In the genomic region with DNA sequence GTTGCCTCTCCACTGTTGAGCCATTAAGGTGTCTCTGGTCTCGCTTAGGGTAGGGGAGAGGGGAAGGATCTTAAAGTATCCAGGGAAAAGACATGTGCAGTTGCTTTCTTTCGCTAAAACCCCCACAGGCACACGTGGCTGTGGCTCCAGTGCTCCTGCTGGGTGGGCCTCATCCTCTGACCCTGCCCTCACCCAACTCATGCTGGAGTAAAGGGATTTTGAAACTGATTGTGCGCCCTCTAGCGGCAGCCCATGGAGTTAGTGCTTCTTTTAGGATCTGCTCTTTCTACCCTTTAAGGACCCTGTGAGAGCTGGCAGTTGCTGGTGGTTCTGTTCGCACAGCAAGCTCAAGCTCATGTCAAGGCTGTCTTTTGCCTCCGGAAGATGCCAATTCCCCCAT, we compare ENCODE assay signal across 10 mouse cellular contexts. TPM values are rescaled to one million over a fixed set of nuclear protein-coding genes. Genes with fewer than 3 reads are reported as not detected.
A peak's percentile ranks its signal among the peaks of the same experiment; 100 is the strongest.
DNase-seq lines count a peak whose midpoint lies in the region; ATAC-seq lines count a peak whose summit lies in the region.
"Had no signal": no experiment of that assay in that cellular context is flagged by ENCODE, and none has a peak within 500 bp of the region (broad histone marks: within the 10 kb centered on the region; RNA-seq: fewer than 3 reads in every experiment).

No protein-coding gene starts in this region.

- H3K36me3 ChIP-seq in liver, embryonic 11.5 days (ENCODE audit: control insufficient read depth, insufficient read depth, low read length), result peaks cover 36% of the 10 kb centered on the region
- H3K36me3 ChIP-seq in heart, embryonic 11.5 days (ENCODE audit: control insufficient read depth, insufficient read depth, low read length), result peaks cover 40% of the 10 kb centered on the region

- no peak overlapping the region for H3K4me3 ChIP-seq in liver, embryonic 11.5 days (ENCODE audit: low read depth, low read length)
- H3K4me3 ChIP-seq in heart, embryonic 11.5 days (ENCODE audit: low read depth, low read length), result no peak overlapping the region
- H3K4me3 ChIP-seq: lung, embryonic 15.5 days had no signal

- peak; percentile 67 for DNase-seq in heart, postnatal 14 days
- no peak for DNase-seq in heart, adult 9 months (ENCODE audit: low spot score in 2 of 2)
- peak; percentile 74 to 76 for DNase-seq in B cell, adult 2 months
- DNase-seq in ZHBTc4 (ENCODE audit: low read depth, low spot score), result peak; percentile 88
- peak; percentile 72 for DNase-seq in embryo, embryonic 9.5 days (ENCODE audit: extremely low spot score)
- DNase-seq in liver, embryonic 11.5 days (ENCODE audit: low spot score), result peak; percentile 69
- peak; percentile 91 for DNase-seq in retina, embryonic 14.5 days (ENCODE audit: low spot score)

- H3K27ac ChIP-seq in liver, embryonic 11.5 days (ENCODE audit: low read depth, low read length), result no peak overlapping the region
- no peak overlapping the region for H3K27ac ChIP-seq in heart, embryonic 11.5 days (ENCODE audit: low read depth, low read length)
- H3K27ac ChIP-seq: lung, embryonic 15.5 days had no signal

- no peaks in the 10 kb centered on the region for H3K4me1 ChIP-seq in liver, embryonic 11.5 days (replicated peaks; ENCODE audit: control insufficient read depth, insufficient read depth, low read length)
- H3K4me1 ChIP-seq in heart, embryonic 11.5 days (ENCODE audit: control insufficient read depth, insufficient read depth, low read length), result peaks cover 11% of the 10 kb centered on the region

- intact Hi-C loops in heart, postnatal 14 days (cut with DNase I), result no loop called here

- WGBS in liver, embryonic 11.5 days, result 24% methylated on average over 7 of the region's 7 CpGs
- WGBS in heart, embryonic 11.5 days (ENCODE audit: insufficient replicate concordance), result 22% methylated on average over 7 of the region's 7 CpGs

- H3K27me3 ChIP-seq in liver, embryonic 11.5 days (replicated peaks; ENCODE audit: control insufficient read depth, insufficient read depth, low read length), result no peaks in the 10 kb centered on the region
- H3K27me3 ChIP-seq in heart, embryonic 11.5 days (ENCODE audit: control insufficient read depth, insufficient read depth, low read length), result no peaks in the 10 kb centered on the region
- H3K27me3 ChIP-seq: lung, embryonic 15.5 days had no signal

- H3K9ac ChIP-seq in liver, embryonic 11.5 days (ENCODE audit: low read depth, low read length), result no peak overlapping the region
- no peak overlapping the region for H3K9ac ChIP-seq in heart, embryonic 11.5 days (ENCODE audit: low read depth, low read length)
- H3K9ac ChIP-seq: lung, embryonic 15.5 days had no signal

- H3K9me3 ChIP-seq in liver, embryonic 11.5 days (ENCODE audit: control insufficient read depth, low read length), result no peaks in the 10 kb centered on the region
- no peaks in the 10 kb centered on the region for H3K9me3 ChIP-seq in heart, embryonic 11.5 days (replicated peaks; ENCODE audit: control insufficient read depth, low read length)
- H3K9me3 ChIP-seq: lung, embryonic 15.5 days had no signal

- H3K4me2 ChIP-seq in liver, embryonic 11.5 days, result no peak overlapping the region
- H3K4me2 ChIP-seq in heart, embryonic 11.5 days, result no peak overlapping the region
- H3K4me2 ChIP-seq: lung, embryonic 15.5 days had no signal

- no peak for ATAC-seq in liver, embryonic 11.5 days (replicated peaks; ENCODE audit: low FRiP score)
- ATAC-seq in heart, embryonic 11.5 days (replicated peaks; ENCODE audit: insufficient number of reproducible peaks, low FRiP score, low TSS enrichment), result no peak

RNA-seq across cellular contexts. Expression of gene Gm10277, which starts 35.2 kb away (rescaled TPM):
- total RNA-seq in heart, postnatal 14 days (2021), result not detected
- polyA plus RNA-seq in liver, embryonic 11.5 days (2014; fragmentation: Nextera tagmentation; extraction: Ambion mirVana), result 1.5 and 2.0 TPM in 2 replicates
- polyA plus RNA-seq in heart, embryonic 11.5 days (2014; fragmentation: Nextera tagmentation; extraction: Ambion mirVana), result 0.55 and 0.87 TPM in 2 replicates
- polyA plus RNA-seq: frontal cortex, adult 2 months had no signal

RNA-seq across cellular contexts. Expression of gene Myo18a, which starts 59.7 kb away (rescaled TPM):
- 100 to 1,000 TPM; 252 to 259 TPM for total RNA-seq in heart, postnatal 14 days (2021)
- polyA plus RNA-seq in liver, embryonic 11.5 days (2014; fragmentation: Nextera tagmentation; extraction: Ambion mirVana), result 37.1 and 38.3 TPM in 2 replicates
- 94.0 and 96.7 TPM in 2 replicates for polyA plus RNA-seq in heart, embryonic 11.5 days (2014; fragmentation: Nextera tagmentation; extraction: Ambion mirVana)

Comparison
In these comparisons a context has a peak if more than half of its experiments do, and no peak if none do; other contexts are left out.
1. DNase-seq: peak in heart, postnatal 14 days (2 of 2), B cell, adult 2 months (2 of 2), ZHBTc4 (single experiment), embryo, embryonic 9.5 days (single experiment), liver, embryonic 11.5 days (single experiment) and retina, embryonic 14.5 days (single experiment); none in heart, adult 9 months (0 of 2).